Mouse (Mus musculus): ENCODE measurements around the gene Exoc6b.

- no peak for TF ChIP-seq CTCF (IDR thresholded peaks at IDR 0.05; ENCODE audit: low read depth, low read length)
- TF ChIP-seq POLR2A (IDR thresholded peaks at IDR 0.05; ENCODE audit: insufficient read depth, low read length): no peak
These were observed 322.4 kb downstream of the Exoc6b start for GRCm38 (mm10) chr6:84746847-84747395.
